In the genomic region with DNA sequence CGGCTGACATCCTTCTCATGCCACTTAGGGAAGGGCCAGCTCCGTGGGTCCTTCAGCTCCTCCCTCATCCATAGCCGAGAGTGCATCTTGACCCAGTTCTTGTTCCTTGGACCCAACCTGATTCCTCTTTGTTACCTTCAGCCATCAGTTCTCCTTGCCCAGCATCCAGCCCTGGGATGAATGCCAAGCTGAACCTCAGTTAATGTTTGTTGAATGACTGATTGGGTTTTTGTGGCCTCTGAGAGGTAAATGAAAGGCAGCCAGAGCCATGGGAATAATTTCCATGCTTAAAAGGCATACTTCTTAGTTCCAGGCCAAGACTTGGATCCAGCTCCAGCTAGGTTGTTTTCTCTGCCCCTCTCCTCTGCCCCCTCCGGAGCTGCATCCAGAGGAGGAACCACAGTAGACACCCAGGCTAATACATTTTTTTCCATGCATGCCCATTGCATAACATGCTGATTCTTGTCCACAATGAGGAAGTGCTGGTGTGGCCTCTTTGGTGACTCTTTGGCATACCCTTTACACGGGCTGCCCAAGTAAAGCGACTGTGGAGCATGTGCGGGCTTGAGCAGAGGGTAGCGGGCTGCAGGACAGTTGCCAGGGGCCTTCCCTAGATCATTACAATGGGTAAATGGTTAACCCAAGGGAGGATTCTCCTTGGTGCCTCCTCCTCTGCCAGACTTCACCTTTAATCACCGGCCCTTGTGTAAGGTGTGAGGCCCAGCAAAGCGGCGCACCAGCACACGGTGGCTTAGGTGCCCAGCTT, we compare ENCODE assay signal across 17 mouse cellular contexts. TPM values are rescaled to one million over a fixed set of nuclear protein-coding genes. Genes with fewer than 3 reads are reported as not detected.
DNase-seq lines count a peak whose midpoint lies in the region; ATAC-seq lines count a peak whose summit lies in the region.
"Had no signal": no experiment of that assay in that cellular context is flagged by ENCODE, and none has a peak within 500 bp of the region (broad histone marks: within the 10 kb centered on the region; RNA-seq: fewer than 3 reads in every experiment).

No protein-coding gene starts in this region.

- H3K36me3 ChIP-seq in kidney, embryonic 15.5 days: no peaks in the 10 kb centered on the region
- H3K36me3 ChIP-seq in midbrain, embryonic 11.5 days (ENCODE audit: control insufficient read depth, insufficient read depth, low read length): no peaks in the 10 kb centered on the region
- H3K36me3 ChIP-seq: hindbrain, embryonic 15.5 days had no signal

- H3K9me3 ChIP-seq in kidney, embryonic 15.5 days (replicated peaks): no peaks in the 10 kb centered on the region
- H3K9me3 ChIP-seq in midbrain, embryonic 11.5 days (ENCODE audit: control insufficient read depth, low read length): no peaks in the 10 kb centered on the region
- H3K9me3 ChIP-seq: hindbrain, embryonic 15.5 days had no signal

- peak; percentile 57 for ATAC-seq in kidney, embryonic 15.5 days (replicated peaks; ENCODE audit: low FRiP score)
- ATAC-seq in megakaryocyte progenitor cell, adult 5-6 weeks (replicated peaks; ENCODE audit: poor library complexity): peak; percentile 94
- ATAC-seq in midbrain, embryonic 11.5 days (ENCODE audit: low FRiP score): no peak

- H3K9ac ChIP-seq in kidney, embryonic 15.5 days: no peak overlapping the region
- H3K9ac ChIP-seq in midbrain, embryonic 11.5 days (ENCODE audit: low read length): no peak overlapping the region
- H3K9ac ChIP-seq: hindbrain, embryonic 15.5 days had no signal

- WGBS in kidney, embryonic 15.5 days: 71% methylated on average over 12 of the region's 12 CpGs
- 92% methylated on average over 12 of the region's 12 CpGs for WGBS in midbrain, embryonic 11.5 days

- peak; percentile 53 to 67 for DNase-seq in lung, adult 18-20 months
- DNase-seq in lung, postnatal 10 days: no peak
- peak; percentile 71 for DNase-seq in fibroblast of lung, adult 2 months (ENCODE audit: low read depth)
- DNase-seq in frontal cortex, adult 2 months (ENCODE audit: extremely low spot score in 1 of 2, low spot score in 1 of 2): no peak
- no peak for DNase-seq in midbrain, embryonic 11.5 days (ENCODE audit: low spot score, missing footprints)
- DNase-seq in embryo, embryonic 9.5 days (ENCODE audit: extremely low spot score): no peak
- DNase-seq: adrenal gland, adult 2 months; right cerebral cortex, adult 18-20 months; thymus, postnatal 36 days had no signal

- H3K4me2 ChIP-seq in kidney, embryonic 15.5 days: no peak overlapping the region
- no peak overlapping the region for H3K4me2 ChIP-seq in midbrain, embryonic 11.5 days
- H3K4me2 ChIP-seq: hindbrain, embryonic 15.5 days had no signal

- no peak overlapping the region for H3K4me3 ChIP-seq in kidney, embryonic 15.5 days (replicated peaks)
- no peak overlapping the region for H3K4me3 ChIP-seq in midbrain, embryonic 11.5 days (ENCODE audit: low read depth, low read length)
- H3K4me3 ChIP-seq: hindbrain, embryonic 15.5 days had no signal

- peaks cover 51% of the 10 kb centered on the region for H3K4me1 ChIP-seq in kidney, embryonic 15.5 days
- no peaks in the 10 kb centered on the region for H3K4me1 ChIP-seq in midbrain, embryonic 11.5 days (ENCODE audit: control insufficient read depth, insufficient read depth, low read length)
- H3K4me1 ChIP-seq: hindbrain, embryonic 15.5 days had no signal

- no peaks in the 10 kb centered on the region for H3K27me3 ChIP-seq in kidney, embryonic 15.5 days
- H3K27me3 ChIP-seq in midbrain, embryonic 11.5 days (ENCODE audit: control insufficient read depth, insufficient read depth, low read length): no peaks in the 10 kb centered on the region
- H3K27me3 ChIP-seq: hindbrain, embryonic 15.5 days had no signal

- H3K27ac ChIP-seq in kidney, embryonic 15.5 days: peak overlapping the region; percentile 42
- no peak overlapping the region for H3K27ac ChIP-seq in midbrain, embryonic 11.5 days (ENCODE audit: low read depth, low read length)
- H3K27ac ChIP-seq: hindbrain, embryonic 15.5 days had no signal

RNA-seq across cellular contexts. Expression of a gene that starts 20.0 kb away (rescaled TPM):
- polyA plus RNA-seq in kidney, embryonic 15.5 days (2015; fragmentation: Nextera tagmentation; extraction: Ambion mirVana): 11.2 and 11.4 TPM in 2 replicates
- 0.10 TPM in 1 of 2 replicates, not detected in the other for total RNA-seq in megakaryocyte progenitor cell, adult 5-6 weeks (2015)
- total RNA-seq in megakaryocyte progenitor cell, adult 5-6 weeks (2017): not detected in 2 replicates
- 3.0 and 4.2 TPM in 2 replicates for polyA plus RNA-seq in frontal cortex, adult 2 months (2012; rRNA removed)
- polyA plus RNA-seq in midbrain, embryonic 11.5 days (2014; fragmentation: Nextera tagmentation; extraction: Ambion mirVana): 0.32 and 0.79 TPM in 2 replicates

RNA-seq across cellular contexts. Expression of a gene that starts 37.7 kb away (rescaled TPM):
- polyA plus RNA-seq in kidney, embryonic 15.5 days (2015; fragmentation: Nextera tagmentation; extraction: Ambion mirVana): not detected in 2 replicates
- not detected in 2 replicates for total RNA-seq in megakaryocyte progenitor cell, adult 5-6 weeks (2015)
- not detected in 2 replicates for total RNA-seq in megakaryocyte progenitor cell, adult 5-6 weeks (2017)
- not detected in 2 replicates for polyA plus RNA-seq in frontal cortex, adult 2 months (2012; rRNA removed)
- not detected in 2 replicates for polyA plus RNA-seq in midbrain, embryonic 11.5 days (2014; fragmentation: Nextera tagmentation; extraction: Ambion mirVana)
- total RNA-seq: adrenal gland, adult 2 months; gastrocnemius, adult 18-20 months; layer of hippocampus, postnatal 10 days had no signal
- polyA plus RNA-seq: adrenal gland, adult 2 months; heart, embryonic 14.5 days; hindbrain, embryonic 15.5 days; limb, embryonic 11.5 days; neural tube, embryonic 11.5 days had no signal

Comparison
In these comparisons a context has a peak if more than half of its experiments do, and no peak if none do; other contexts are left out.
1. DNase-seq: peak in lung, adult 18-20 months (2 of 2) and fibroblast of lung, adult 2 months (single experiment); none in lung, postnatal 10 days (single experiment), frontal cortex, adult 2 months (0 of 2), midbrain, embryonic 11.5 days (single experiment) and embryo, embryonic 9.5 days (single experiment).